Mouse (Mus musculus) left cerebral cortex, adult 11 months (tissue): ENCODE results near the gene Chd6.

Experiments used
- DNase-seq: peaks from one replicate; pipeline ENCODE4 v3.0.0; 2022; ENCODE audit warnings: low spot score

Gene Chd6

GRCm38 (mm10) chr2:161066097-161066759 lies 42.6 kb downstream of the Chd6 start:
- DNase-seq = no peak

GRCm38 (mm10) chr2:161065594-161065993 lies 43.3 kb downstream of the Chd6 start:
- no peak for DNase-seq

- no peak for DNase-seq
These were observed 44.0 kb downstream of the Chd6 start for GRCm38 (mm10) chr2:161064836-161065235.

GRCm38 (mm10) chr2:161058841-161059240 lies 50.0 kb downstream of the Chd6 start:
- DNase-seq = no peak

- DNase-seq = no peak
These were observed 55.1 kb downstream of the Chd6 start for GRCm38 (mm10) chr2:161053765-161054164.

- DNase-seq = no peak
These were observed 56.7 kb downstream of the Chd6 start for GRCm38 (mm10) chr2:161052175-161052574.

- DNase-seq = no peak
These were observed 59.4 kb downstream of the Chd6 start for GRCm38 (mm10) chr2:161049426-161049825.

GRCm38 (mm10) chr2:161044492-161045201 lies 64.2 kb downstream of the Chd6 start:
- peak; percentile 24 for DNase-seq

GRCm38 (mm10) chr2:161042874-161043273 lies 66.0 kb downstream of the Chd6 start:
- DNase-seq = no peak

- no peak for DNase-seq
These were observed 68.1 kb downstream of the Chd6 start for GRCm38 (mm10) chr2:161040743-161041142.

- DNase-seq = no peak
These were observed 71.1 kb downstream of the Chd6 start for GRCm38 (mm10) chr2:161037766-161038165.

- DNase-seq = no peak
These were observed 75.7 kb downstream of the Chd6 start for GRCm38 (mm10) chr2:161033141-161033540.

- no peak for DNase-seq
These were observed 76.5 kb downstream of the Chd6 start for GRCm38 (mm10) chr2:161032394-161032793.

GRCm38 (mm10) chr2:161024606-161025005 lies 84.3 kb downstream of the Chd6 start:
- DNase-seq = no peak

GRCm38 (mm10) chr2:161017913-161018312 lies 91.0 kb downstream of the Chd6 start:
- DNase-seq = no peak

GRCm38 (mm10) chr2:161012577-161013251 lies 96.2 kb downstream of the Chd6 start:
- DNase-seq = peak; percentile 12

GRCm38 (mm10) chr2:161004338-161004737 lies 104.5 kb downstream of the Chd6 start:
- DNase-seq = no peak

- DNase-seq = no peak
These were observed 111.7 kb downstream of the Chd6 start for GRCm38 (mm10) chr2:160996987-160997763.

GRCm38 (mm10) chr2:160994181-160994580 lies 114.7 kb downstream of the Chd6 start:
- DNase-seq = no peak

GRCm38 (mm10) chr2:160992465-160992864 lies 116.4 kb downstream of the Chd6 start:
- DNase-seq = no peak

GRCm38 (mm10) chr2:160990339-160991070 lies 118.4 kb downstream of the Chd6 start:
- DNase-seq = no peak

GRCm38 (mm10) chr2:160987503-160987902 lies 121.4 kb downstream of the Chd6 start:
- DNase-seq = no peak
